11 mouse cellular contexts compared by ENCODE assay signal in genomic region chr5:43515401-43515976, GRCm38 (mm10). TPM values are rescaled to one million over a fixed set of nuclear protein-coding genes. Genes with fewer than 3 reads are reported as not detected.
DNase-seq lines count a peak whose midpoint lies in the region; ATAC-seq lines count a peak whose summit lies in the region.
"Had no signal": no experiment of that assay in that cellular context is flagged by ENCODE, and none has a peak within 500 bp of the region (broad histone marks: within the 10 kb centered on the region; RNA-seq: fewer than 3 reads in every experiment).

C1qtnf7 (plus strand) TSS chr5:43515538.

- no peak within 1 kb of the TSS for H3K9ac ChIP-seq in embryonic facial prominence, embryonic 15.5 days
- no peak within 1 kb of the TSS for H3K9ac ChIP-seq in hindbrain, embryonic 14.5 days
- H3K9ac ChIP-seq: hindbrain, embryonic 12.5 days; midbrain, embryonic 12.5 days had no signal

- DNase-seq in left cerebral cortex, postnatal 25 days (ENCODE audit: low spot score in 2 of 2): peak; percentile 17 to 68
- DNase-seq in left cerebral cortex, adult 11 months (ENCODE audit: low spot score): no peak
- peak; percentile 17 for DNase-seq in left cerebral cortex, postnatal 36 days (ENCODE audit: low spot score in 2 of 2)
- peak; percentile 11 for DNase-seq in right cerebral cortex, postnatal 25 days
- DNase-seq in layer of hippocampus, postnatal 36 days: no peak
- no peak for DNase-seq in cerebellum, postnatal 14 days
- no peak for DNase-seq in hindbrain, embryonic 14.5 days (ENCODE audit: low spot score)

- H3K27me3 ChIP-seq in embryonic facial prominence, embryonic 15.5 days: no peaks in the 10 kb centered on the region
- no peaks in the 10 kb centered on the region for H3K27me3 ChIP-seq in hindbrain, embryonic 14.5 days (ENCODE audit: control insufficient read depth, insufficient read depth, low read length)
- H3K27me3 ChIP-seq: hindbrain, embryonic 12.5 days; midbrain, embryonic 12.5 days had no signal

- intact Hi-C loops in left cerebral cortex, postnatal 25 days (cut with DNase I): no loop called here
- intact Hi-C loops in left cerebral cortex, postnatal 36 days (cut with DNase I): no loop called here

- no peak for ATAC-seq in embryonic facial prominence, embryonic 15.5 days (ENCODE audit: insufficient number of reproducible peaks, low FRiP score, low TSS enrichment, low read depth)
- ATAC-seq in hindbrain, embryonic 14.5 days (ENCODE audit: low FRiP score): no peak

- 26% methylated on average over 15 of the region's 15 CpGs for WGBS in embryonic facial prominence, embryonic 15.5 days
- WGBS in hindbrain, embryonic 14.5 days: 84% methylated on average over 15 of the region's 15 CpGs

- H3K4me1 ChIP-seq in embryonic facial prominence, embryonic 15.5 days: peaks cover 8% of the 10 kb centered on the region; the same call in 1 of the 2 replicates
- no peaks in the 10 kb centered on the region for H3K4me1 ChIP-seq in hindbrain, embryonic 14.5 days (replicated peaks; ENCODE audit: control insufficient read depth, insufficient read depth, low read length)
- H3K4me1 ChIP-seq: hindbrain, embryonic 12.5 days; midbrain, embryonic 12.5 days had no signal

- no peaks in the 10 kb centered on the region for H3K36me3 ChIP-seq in embryonic facial prominence, embryonic 15.5 days
- H3K36me3 ChIP-seq in hindbrain, embryonic 14.5 days (replicated peaks; ENCODE audit: control insufficient read depth, insufficient read depth): no peaks in the 10 kb centered on the region
- H3K36me3 ChIP-seq: hindbrain, embryonic 12.5 days; midbrain, embryonic 12.5 days had no signal

- H3K4me3 ChIP-seq in embryonic facial prominence, embryonic 15.5 days (replicated peaks): peak within 1 kb of the TSS; percentile 24
- H3K4me3 ChIP-seq in hindbrain, embryonic 14.5 days (replicated peaks; ENCODE audit: low read length): no peak within 1 kb of the TSS
- H3K4me3 ChIP-seq: hindbrain, embryonic 12.5 days; midbrain, embryonic 12.5 days had no signal

- H3K4me2 ChIP-seq in embryonic facial prominence, embryonic 15.5 days (replicated peaks): peak within 1 kb of the TSS; percentile 44
- H3K4me2 ChIP-seq in hindbrain, embryonic 14.5 days (replicated peaks): no peak within 1 kb of the TSS
- H3K4me2 ChIP-seq: hindbrain, embryonic 12.5 days; midbrain, embryonic 12.5 days had no signal

- H3K9me3 ChIP-seq in embryonic facial prominence, embryonic 15.5 days (replicated peaks): no peaks in the 10 kb centered on the region
- H3K9me3 ChIP-seq in hindbrain, embryonic 14.5 days (ENCODE audit: control insufficient read depth, low read length): no peaks in the 10 kb centered on the region
- H3K9me3 ChIP-seq: hindbrain, embryonic 12.5 days; midbrain, embryonic 12.5 days had no signal

- H3K27ac ChIP-seq in embryonic facial prominence, embryonic 15.5 days (replicated peaks): peak within 1 kb of the TSS; percentile 8; the same call in 1 of the 2 replicates
- H3K27ac ChIP-seq in hindbrain, embryonic 14.5 days: no peak within 1 kb of the TSS
- H3K27ac ChIP-seq: hindbrain, embryonic 12.5 days; midbrain, embryonic 12.5 days had no signal

RNA-seq across cellular contexts. Expression of gene C1qtnf7, which starts in this region (rescaled TPM):
- 1 to 10 TPM; 1.3 to 1.5 TPM for total RNA-seq in left cerebral cortex, postnatal 25 days (2021)
- polyA plus RNA-seq in embryonic facial prominence, embryonic 15.5 days (2015; fragmentation: Nextera tagmentation; extraction: Ambion mirVana): 18.1 and 20.6 TPM in 2 replicates
- total RNA-seq in left cerebral cortex, postnatal 36 days (2021): 1 to 10 TPM; 1.2 to 1.3 TPM
- total RNA-seq in layer of hippocampus, postnatal 36 days (2021): 1 to 10 TPM in 1 of 2 experiments, under 1 TPM in 1; 0.87 to 1.3 TPM
- 1.1 and 1.7 TPM in 2 replicates for polyA plus RNA-seq in hindbrain, embryonic 14.5 days (2014; fragmentation: Nextera tagmentation; extraction: Ambion mirVana)
- total RNA-seq: common myeloid progenitor, adult 5-6 weeks had no signal

Comparison
In these comparisons a context has a peak if more than half of its experiments do, and no peak if none do; other contexts are left out.
1. DNase-seq: peak in left cerebral cortex, postnatal 25 days (2 of 2), left cerebral cortex, postnatal 36 days (2 of 2) and right cerebral cortex, postnatal 25 days (single experiment); none in left cerebral cortex, adult 11 months (single experiment), layer of hippocampus, postnatal 36 days (0 of 2), cerebellum, postnatal 14 days (0 of 2) and hindbrain, embryonic 14.5 days (single experiment).